Mouse (Mus musculus): ENCODE results near the gene Pdcl3. TPM values are rescaled to one million over a fixed set of nuclear protein-coding genes. Genes with fewer than 3 reads are reported as not detected.
"Not testable (repeated sequence)": the region's sequence is repeated elsewhere in the genome, so short reads cannot be mapped to it uniquely, and the experiment has no call there.

Pdcl3 gene
- polyA plus RNA-seq, 1 experiment: 8.1 TPM

- H3K27ac ChIP-seq (ENCODE audit: control insufficient read depth, insufficient read depth, low read depth, low read length): no peak overlapping the region
- H3K4me1 ChIP-seq (ENCODE audit: control insufficient read depth, insufficient read depth, low read length): no peaks in the 10 kb centered on the region; the same call in 1 of the 2 replicates
- no peaks in the 10 kb centered on the region for H3K27me3 ChIP-seq (ENCODE audit: control insufficient read depth, insufficient read depth, low read length)
- no peak overlapping the region for H3K4me3 ChIP-seq (ENCODE audit: control insufficient read depth, low read depth, low read length)
- H3K36me3 ChIP-seq (ENCODE audit: control insufficient read depth, insufficient read depth, low read length): no peaks in the 10 kb centered on the region
- TF ChIP-seq POLR2A (IDR thresholded peaks at IDR 0.05; ENCODE audit: control insufficient read depth, low read depth, low read length) (no peak), CTCF (IDR thresholded peaks at IDR 0.05; ENCODE audit: control insufficient read depth, insufficient read depth, insufficient replicate concordance, low read depth, low read length) (no peak)
Measured at GRCm38 (mm10) chr1:39017871-39018270, 32.5 kb downstream of the Pdcl3 start.

DNA sequence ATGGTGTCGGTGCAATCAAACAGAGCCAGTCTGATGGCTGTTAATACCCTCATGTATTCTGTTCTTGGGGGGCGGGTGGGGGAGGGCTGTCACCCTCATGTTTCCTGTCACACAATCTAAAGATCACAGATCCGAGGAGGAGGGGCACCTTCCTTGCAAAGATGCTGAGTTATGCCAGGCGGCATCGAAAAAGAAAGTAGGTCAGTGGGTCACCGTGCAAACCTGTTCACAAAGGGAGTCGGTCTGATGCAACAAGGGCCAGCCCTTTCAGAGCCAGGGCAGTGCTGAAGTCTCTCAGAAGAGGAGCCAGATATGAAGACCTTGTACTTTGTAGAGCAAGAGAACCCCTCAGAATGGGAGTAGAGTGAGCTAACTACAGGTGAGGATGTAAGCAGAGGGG is 39.7 kb downstream of the Pdcl3 start:
- TF ChIP-seq POLR2A (IDR thresholded peaks at IDR 0.05; ENCODE audit: control insufficient read depth, low read depth, low read length): no peak
- no peak for TF ChIP-seq CTCF (IDR thresholded peaks at IDR 0.05; ENCODE audit: control insufficient read depth, insufficient read depth, insufficient replicate concordance, low read depth, low read length)
- H3K27ac ChIP-seq (ENCODE audit: control insufficient read depth, insufficient read depth, low read depth, low read length): no peak overlapping the region
- H3K4me1 ChIP-seq (ENCODE audit: control insufficient read depth, insufficient read depth, low read length): no peaks in the 10 kb centered on the region
- H3K27me3 ChIP-seq (ENCODE audit: control insufficient read depth, insufficient read depth, low read length): no peaks in the 10 kb centered on the region
- no peak overlapping the region for H3K4me3 ChIP-seq (ENCODE audit: control insufficient read depth, low read depth, low read length)
- H3K36me3 ChIP-seq (ENCODE audit: control insufficient read depth, insufficient read depth, low read length): no peaks in the 10 kb centered on the region

- Histone ChIP-seq H3K4me1 (ENCODE audit: control insufficient read depth, insufficient read depth, low read length) (no peaks in the 10 kb centered on the region), H3K27ac (ENCODE audit: control insufficient read depth, insufficient read depth, low read depth, low read length) (no peak overlapping the region), H3K36me3 (ENCODE audit: control insufficient read depth, insufficient read depth, low read length) (no peaks in the 10 kb centered on the region), H3K4me3 (ENCODE audit: control insufficient read depth, low read depth, low read length) (no peak overlapping the region), H3K27me3 (ENCODE audit: control insufficient read depth, insufficient read depth, low read length) (no peaks in the 10 kb centered on the region)
- no peak for TF ChIP-seq POLR2A (IDR thresholded peaks at IDR 0.05; ENCODE audit: control insufficient read depth, low read depth, low read length)
- TF ChIP-seq CTCF (IDR thresholded peaks at IDR 0.05; ENCODE audit: control insufficient read depth, insufficient read depth, insufficient replicate concordance, low read depth, low read length): no peak
Measured at GRCm38 (mm10) chr1:39025840-39026239, 40.4 kb downstream of the Pdcl3 start.

GRCm38 (mm10) chr1:39029176-39029575 is 43.8 kb downstream of the Pdcl3 start:
- Histone ChIP-seq H3K4me1 (ENCODE audit: control insufficient read depth, insufficient read depth, low read length) (no peaks in the 10 kb centered on the region), H3K27me3 (ENCODE audit: control insufficient read depth, insufficient read depth, low read length) (no peaks in the 10 kb centered on the region), H3K27ac (ENCODE audit: control insufficient read depth, insufficient read depth, low read depth, low read length) (no peak overlapping the region), H3K36me3 (ENCODE audit: control insufficient read depth, insufficient read depth, low read length) (no peaks in the 10 kb centered on the region), H3K4me3 (ENCODE audit: control insufficient read depth, low read depth, low read length) (no peak overlapping the region)
- no peak for TF ChIP-seq POLR2A (IDR thresholded peaks at IDR 0.05; ENCODE audit: control insufficient read depth, low read depth, low read length)
- TF ChIP-seq CTCF (IDR thresholded peaks at IDR 0.05; ENCODE audit: control insufficient read depth, insufficient read depth, insufficient replicate concordance, low read depth, low read length): no peak

DNA sequence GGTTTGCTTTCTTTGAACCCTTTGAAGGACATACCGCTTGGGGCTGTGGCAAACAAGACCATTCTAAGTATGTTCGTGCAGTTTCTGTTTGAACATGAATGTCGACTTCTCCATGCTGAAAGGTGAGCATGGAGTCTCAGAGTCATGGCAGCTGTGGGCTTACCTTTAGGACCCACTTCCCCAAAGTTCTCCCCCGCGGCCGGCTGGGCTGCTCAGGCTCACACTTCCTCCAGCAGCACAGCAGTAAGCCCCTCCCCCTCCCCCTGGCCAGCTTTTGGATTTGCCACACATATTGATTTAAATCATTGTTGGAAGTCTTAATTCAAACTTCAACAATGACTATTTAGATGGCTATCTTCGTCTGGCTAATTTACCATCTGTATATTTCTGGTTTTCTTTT is 44.7 kb downstream of the Pdcl3 start:
- no peak overlapping the region for H3K4me3 ChIP-seq (ENCODE audit: control insufficient read depth, low read depth, low read length)
- no peaks in the 10 kb centered on the region for H3K4me1 ChIP-seq (ENCODE audit: control insufficient read depth, insufficient read depth, low read length)
- TF ChIP-seq CTCF (IDR thresholded peaks at IDR 0.05; ENCODE audit: control insufficient read depth, insufficient read depth, insufficient replicate concordance, low read depth, low read length): no peak
- no peak for TF ChIP-seq POLR2A (IDR thresholded peaks at IDR 0.05; ENCODE audit: control insufficient read depth, low read depth, low read length)

DNA sequence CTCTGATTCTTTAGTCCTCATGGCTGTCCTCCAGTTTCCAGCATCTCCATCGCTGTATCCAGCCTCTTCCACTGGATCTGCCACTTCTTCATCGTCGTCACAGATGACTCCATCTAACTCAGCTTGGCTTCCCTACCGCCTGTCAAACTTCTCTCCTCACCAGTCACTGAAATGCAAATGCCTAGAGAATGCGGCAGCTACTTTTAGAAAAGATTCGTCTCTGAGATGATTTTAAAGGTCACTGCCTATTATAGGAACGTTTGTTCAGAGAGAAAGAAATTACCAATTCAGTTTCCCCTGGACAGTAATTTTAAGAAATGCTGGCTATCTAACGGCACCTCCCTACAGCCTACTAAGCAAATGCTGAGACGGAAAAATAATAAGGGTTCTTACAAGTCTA is 50.4 kb downstream of the Pdcl3 start:
- no peaks in the 10 kb centered on the region for H3K36me3 ChIP-seq (ENCODE audit: control insufficient read depth, insufficient read depth, low read length)

More for the DNA sequence above, 44.7 kb downstream of the Pdcl3 start:
- no peaks in the 10 kb centered on the region for H3K36me3 ChIP-seq (ENCODE audit: control insufficient read depth, insufficient read depth, low read length)
- H3K27ac ChIP-seq (ENCODE audit: control insufficient read depth, insufficient read depth, low read depth, low read length): no peak overlapping the region
- H3K27me3 ChIP-seq (ENCODE audit: control insufficient read depth, insufficient read depth, low read length): no peaks in the 10 kb centered on the region

DNA sequence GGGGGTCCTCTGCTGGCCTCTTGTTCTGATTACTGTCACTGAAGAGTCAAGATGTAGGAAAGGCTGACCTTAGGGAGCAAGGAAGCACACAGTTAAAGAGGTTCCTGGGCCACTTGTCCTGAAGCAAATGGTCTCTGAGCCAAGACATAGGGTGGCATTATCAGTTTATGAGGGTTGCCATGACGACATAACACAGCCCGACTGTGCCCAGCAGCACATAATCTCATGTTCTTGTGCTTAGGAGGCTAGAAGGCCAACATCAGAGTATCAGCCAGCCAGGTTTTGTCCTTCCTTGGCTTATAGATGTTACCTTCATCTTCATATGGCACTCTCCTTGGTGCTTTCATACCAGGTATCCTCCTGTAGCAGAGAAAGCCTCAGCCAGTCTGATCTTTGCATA is 56.8 kb downstream of the Pdcl3 start:
- H3K27me3 ChIP-seq (ENCODE audit: control insufficient read depth, insufficient read depth, low read length): no peaks in the 10 kb centered on the region
- H3K4me3 ChIP-seq (ENCODE audit: control insufficient read depth, low read depth, low read length): no peak overlapping the region
- H3K27ac ChIP-seq (ENCODE audit: control insufficient read depth, insufficient read depth, low read depth, low read length): no peak overlapping the region

More for the DNA sequence above, 50.4 kb downstream of the Pdcl3 start:
- H3K4me1 ChIP-seq (ENCODE audit: control insufficient read depth, insufficient read depth, low read length): no peaks in the 10 kb centered on the region
- no peak overlapping the region for H3K27ac ChIP-seq (ENCODE audit: control insufficient read depth, insufficient read depth, low read depth, low read length)
- no peak for TF ChIP-seq CTCF (IDR thresholded peaks at IDR 0.05; ENCODE audit: control insufficient read depth, insufficient read depth, insufficient replicate concordance, low read depth, low read length)
- TF ChIP-seq POLR2A (IDR thresholded peaks at IDR 0.05; ENCODE audit: control insufficient read depth, low read depth, low read length): no peak
- H3K27me3 ChIP-seq (ENCODE audit: control insufficient read depth, insufficient read depth, low read length): no peaks in the 10 kb centered on the region
- H3K4me3 ChIP-seq (ENCODE audit: control insufficient read depth, low read depth, low read length): no peak overlapping the region

DNA sequence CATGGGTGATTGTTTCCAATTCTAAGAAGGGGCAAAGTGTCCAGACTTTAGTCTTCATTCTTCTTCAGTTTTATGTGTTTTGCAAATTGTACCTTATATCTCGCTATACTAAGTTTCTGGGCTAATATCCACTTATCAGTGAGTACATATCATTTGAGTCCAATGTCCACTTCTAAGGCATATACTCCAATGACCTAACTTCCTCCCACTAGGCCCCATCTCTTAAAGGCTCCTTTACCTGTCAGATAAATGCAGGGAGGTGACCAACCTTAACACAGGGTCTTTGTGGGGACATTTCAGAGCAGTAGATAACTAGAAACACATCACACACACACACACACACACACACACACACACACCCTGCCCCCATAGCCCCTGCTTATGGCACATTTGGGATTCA is 59.0 kb downstream of the Pdcl3 start:
- peaks cover 10% of the 10 kb centered on the region for H3K4me1 ChIP-seq (ENCODE audit: control insufficient read depth, insufficient read depth, low read length)
- H3K27ac ChIP-seq (ENCODE audit: control insufficient read depth, insufficient read depth, low read depth, low read length); H3K36me3 ChIP-seq (ENCODE audit: control insufficient read depth, insufficient read depth, low read length); H3K27me3 ChIP-seq (ENCODE audit: control insufficient read depth, insufficient read depth, low read length); H3K4me3 ChIP-seq (ENCODE audit: control insufficient read depth, low read depth, low read length): not testable (repeated sequence)

More for the DNA sequence above, 56.8 kb downstream of the Pdcl3 start:
- Histone ChIP-seq H3K36me3 (ENCODE audit: control insufficient read depth, insufficient read depth, low read length) (no peaks in the 10 kb centered on the region), H3K4me1 (ENCODE audit: control insufficient read depth, insufficient read depth, low read length) (peaks cover 10% of the 10 kb centered on the region)
- no peak for TF ChIP-seq POLR2A (IDR thresholded peaks at IDR 0.05; ENCODE audit: control insufficient read depth, low read depth, low read length)
- TF ChIP-seq CTCF (IDR thresholded peaks at IDR 0.05; ENCODE audit: control insufficient read depth, insufficient read depth, insufficient replicate concordance, low read depth, low read length): no peak

All from testis, adult 2 months (tissue).